Mouse (Mus musculus): ENCODE results near the gene Dis3.
A peak's percentile ranks its signal among the peaks of the same experiment; 100 is the strongest.

Gene Dis3

GRCm38 (mm10) chr14:99099267-99099966, at the start of gene Dis3, which contains the start of gene Pibf1:
Gene Dis3 (minus strand): TSS chr14:99099770.
Gene Pibf1 (plus strand): TSS chr14:99099424.
- DNase-seq (ENCODE audit: extremely low read depth, insufficient read length, low spot score): peak; percentile 93

DNA sequence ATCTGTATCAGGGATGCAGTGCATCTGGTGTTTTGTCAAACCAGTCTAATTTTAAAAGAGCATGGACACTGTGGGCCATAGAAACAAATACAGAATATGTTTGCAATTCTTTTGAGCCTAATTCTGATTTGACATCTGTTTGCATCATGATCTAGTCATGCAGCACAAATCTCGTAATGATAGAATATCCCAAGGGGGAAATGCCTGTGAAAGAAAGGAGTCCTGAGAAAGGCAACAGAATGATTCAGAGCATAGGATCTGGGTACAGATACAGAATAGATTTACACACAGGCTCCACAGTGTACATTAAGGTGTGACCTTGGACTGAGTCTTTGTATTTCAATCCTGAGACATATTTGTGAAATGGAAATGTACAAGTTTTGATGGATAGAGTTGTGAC, 47.3 kb upstream of the Dis3 start:
- no peak for DNase-seq (ENCODE audit: extremely low read depth, insufficient read length, low spot score)

DNA sequence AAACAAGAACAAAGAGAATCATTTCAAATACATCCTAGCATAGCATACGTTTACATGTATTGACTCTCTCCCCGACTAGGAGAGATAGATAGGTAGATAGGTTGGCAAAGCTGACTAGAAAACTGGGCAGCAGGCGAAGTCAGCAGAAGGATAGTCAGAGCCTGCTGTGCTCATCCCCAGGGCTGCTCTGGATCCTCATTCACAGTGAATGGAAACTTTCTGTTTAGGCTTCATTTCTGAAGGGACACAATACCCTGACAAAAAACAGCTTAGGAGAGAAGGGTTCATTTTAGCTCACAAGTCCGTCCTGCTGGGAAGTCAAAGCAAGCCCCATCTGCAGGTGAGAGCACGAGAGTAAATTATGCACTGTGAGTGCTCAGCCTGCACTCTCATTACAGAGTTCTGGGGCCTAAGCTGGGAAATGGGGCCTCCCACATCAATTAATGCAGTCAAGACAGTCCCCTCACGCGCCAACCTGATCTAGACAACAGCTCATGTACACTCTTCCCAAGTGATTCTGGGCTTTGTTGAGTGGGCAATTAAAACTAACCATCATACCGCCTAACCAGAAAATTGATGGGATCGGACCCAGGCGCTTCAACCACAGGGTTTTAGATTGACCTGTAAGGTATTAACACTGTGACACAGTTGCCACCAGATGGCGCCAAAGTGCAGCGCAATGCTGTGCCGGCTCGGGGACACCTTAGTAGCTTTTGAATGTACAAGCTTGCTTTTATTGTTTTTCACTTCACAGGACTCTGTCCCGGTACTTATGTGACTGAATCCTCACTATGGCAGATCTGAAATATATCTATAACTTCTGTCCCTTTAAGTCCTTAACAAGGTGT, 42.4 kb upstream of the Dis3 start:
- DNase-seq (ENCODE audit: extremely low read depth, insufficient read length, low spot score): peak; percentile 44

DNA sequence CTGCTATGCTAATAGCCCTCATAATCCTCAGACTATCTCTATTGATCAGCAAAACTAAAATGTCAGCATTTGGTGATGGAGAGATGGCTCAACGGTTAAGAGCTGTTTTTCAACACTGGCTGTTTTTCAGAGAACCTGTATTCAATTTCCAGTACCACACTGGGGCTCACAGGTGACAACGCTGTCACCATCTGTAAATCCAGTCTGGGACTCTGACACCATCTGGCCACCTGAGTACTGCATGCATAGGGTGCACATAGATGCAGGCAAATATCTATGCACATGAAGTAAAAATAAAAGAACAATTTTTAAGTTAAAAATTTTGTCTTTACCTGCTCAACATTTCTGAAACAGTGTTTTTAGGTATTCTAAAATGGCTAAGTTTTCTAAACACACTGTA, 40.5 kb upstream of the Dis3 start:
- DNase-seq (ENCODE audit: extremely low read depth, insufficient read length, low spot score): no peak

GRCm38 (mm10) chr14:99136297-99136696, 36.7 kb upstream of the Dis3 start:
- no peak for DNase-seq (ENCODE audit: extremely low read depth, insufficient read length, low spot score)

DNA sequence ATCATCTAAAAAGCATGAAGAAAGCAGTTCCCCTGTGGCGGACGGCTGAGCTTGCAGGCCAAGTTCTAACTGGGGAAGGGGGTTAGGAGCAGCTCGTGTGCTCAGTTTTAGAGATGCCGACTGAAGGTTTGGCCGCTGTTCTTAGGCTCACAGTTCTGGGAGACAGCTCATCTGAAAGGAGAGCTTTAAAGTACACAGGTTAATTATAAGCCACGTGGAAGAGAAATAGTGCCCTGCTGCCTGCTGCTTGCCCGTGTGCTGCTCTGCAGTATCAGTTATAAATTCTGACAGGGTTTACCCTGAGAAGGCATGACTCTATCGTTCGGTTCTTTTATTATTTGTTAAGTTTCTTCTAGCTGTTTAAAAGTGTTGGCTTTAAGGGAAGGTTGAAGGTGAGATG, 36.2 kb upstream of the Dis3 start:
- no peak for DNase-seq (ENCODE audit: extremely low read depth, insufficient read length, low spot score)

GRCm38 (mm10) chr14:99134048-99134447, 34.5 kb upstream of the Dis3 start:
- DNase-seq (ENCODE audit: extremely low read depth, insufficient read length, low spot score): no peak

GRCm38 (mm10) chr14:99129050-99129449, 29.5 kb upstream of the Dis3 start:
- DNase-seq (ENCODE audit: extremely low read depth, insufficient read length, low spot score): no peak

GRCm38 (mm10) chr14:99127509-99127908, 27.9 kb upstream of the Dis3 start:
- DNase-seq (ENCODE audit: extremely low read depth, insufficient read length, low spot score): no peak

DNA sequence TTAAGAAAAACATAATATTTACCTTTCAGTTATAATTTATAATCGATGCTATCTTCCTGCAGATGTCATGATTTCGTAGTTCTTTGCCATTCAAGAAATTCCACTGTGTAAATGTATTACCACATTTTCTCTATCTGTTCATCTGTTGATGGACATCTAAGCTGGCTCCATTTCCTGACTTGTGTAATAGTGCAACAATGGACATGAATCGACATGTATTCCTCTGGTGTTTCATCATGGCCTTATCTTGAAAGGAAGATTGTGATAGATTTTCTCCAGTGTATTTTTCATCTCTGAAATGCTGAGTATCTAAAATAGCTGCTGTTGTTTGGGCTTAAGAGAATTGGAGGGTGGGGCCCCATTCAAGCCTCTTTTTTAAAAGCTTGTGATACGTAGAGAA, 27.1 kb upstream of the Dis3 start:
- no peak for DNase-seq (ENCODE audit: extremely low read depth, insufficient read length, low spot score)

- no peak for DNase-seq (ENCODE audit: extremely low read depth, insufficient read length, low spot score)
These were observed 24.5 kb upstream of the Dis3 start for GRCm38 (mm10) chr14:99124076-99124475.

- no peak for DNase-seq (ENCODE audit: extremely low read depth, insufficient read length, low spot score)
These were observed 22.2 kb upstream of the Dis3 start for GRCm38 (mm10) chr14:99121584-99122339.

GRCm38 (mm10) chr14:99117576-99117975, 18.0 kb upstream of the Dis3 start:
- DNase-seq (ENCODE audit: extremely low read depth, insufficient read length, low spot score): no peak

GRCm38 (mm10) chr14:99108762-99109161, 9.2 kb upstream of the Dis3 start:
- no peak for DNase-seq (ENCODE audit: extremely low read depth, insufficient read length, low spot score)

- no peak for DNase-seq (ENCODE audit: extremely low read depth, insufficient read length, low spot score)
These were observed 8.1 kb upstream of the Dis3 start for GRCm38 (mm10) chr14:99107631-99108187.

- no peak for DNase-seq (ENCODE audit: extremely low read depth, insufficient read length, low spot score)
These were observed 7.1 kb upstream of the Dis3 start for GRCm38 (mm10) chr14:99106671-99107070.

- DNase-seq (ENCODE audit: extremely low read depth, insufficient read length, low spot score): no peak
These were observed 5.1 kb upstream of the Dis3 start for GRCm38 (mm10) chr14:99104542-99105123.

GRCm38 (mm10) chr14:99103050-99103449, 3.5 kb upstream of the Dis3 start:
- DNase-seq (ENCODE audit: extremely low read depth, insufficient read length, low spot score): no peak

DNA sequence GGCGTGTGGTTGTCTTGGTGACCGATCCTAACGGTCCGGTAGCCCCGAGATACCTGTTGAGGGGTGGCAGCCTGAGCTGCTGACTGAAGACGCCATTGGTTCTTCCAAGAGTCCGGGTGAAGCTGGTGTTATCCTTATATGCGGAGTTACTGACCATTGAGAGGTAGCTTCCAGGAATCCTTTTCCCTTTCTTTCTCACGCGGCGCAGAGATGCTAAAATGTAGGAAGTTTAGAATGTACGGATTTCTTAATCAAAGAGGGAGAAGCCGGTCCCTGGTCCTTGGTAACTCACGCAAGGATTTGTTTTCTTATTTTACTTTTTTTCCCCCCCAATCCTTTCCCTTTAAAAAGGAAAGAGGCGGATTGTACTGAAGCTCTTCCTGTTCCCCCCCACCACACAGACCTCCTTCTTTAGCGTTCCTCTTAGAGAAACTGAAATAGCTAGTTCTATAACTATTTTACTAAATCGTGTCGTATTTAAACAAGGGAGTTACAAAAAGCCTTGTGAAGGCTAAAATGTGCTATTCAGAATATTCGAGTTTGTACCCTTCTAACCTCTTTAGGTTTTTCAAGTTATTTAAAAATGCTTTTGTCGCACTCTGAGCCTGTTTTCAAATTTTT, 507 bp upstream of the Dis3 start:
- DNase-seq (ENCODE audit: extremely low read depth, insufficient read length, low spot score): no peak

- DNase-seq (ENCODE audit: extremely low read depth, insufficient read length, low spot score): no peak
These were observed 10.6 kb downstream of the Dis3 start for GRCm38 (mm10) chr14:99088947-99089346.

Measured in 3134 (cell line).